Mouse (Mus musculus): ENCODE measurements around the gene Slc35f4. TPM values are rescaled to one million over a fixed set of nuclear protein-coding genes. Genes with fewer than 3 reads are reported as not detected.

The Slc35f4 gene
- polyA plus RNA-seq, 1 experiment: not detected

- TF ChIP-seq TAL1 (IDR thresholded peaks at IDR 0.05; ENCODE audit: low read length) (no peak), GATA1 (IDR thresholded peaks at IDR 0.05; ENCODE audit: low read length) (no peak)
- H3K4me3 ChIP-seq (replicated peaks): no peak overlapping the region
- H3K36me3 ChIP-seq (ENCODE audit: control insufficient read depth): no peaks in the 10 kb centered on the region
- H3K27me3 ChIP-seq (ENCODE audit: control insufficient read depth): no peaks in the 10 kb centered on the region
- no peaks in the 10 kb centered on the region for H3K4me1 ChIP-seq (ENCODE audit: control insufficient read depth)
- H3K9me3 ChIP-seq (ENCODE audit: control insufficient read depth, low read length): peaks cover 2% of the 10 kb centered on the region; the same call in 1 of the 2 replicates
Observed at GRCm38 (mm10) chr14:49265286-49266002, 260.4 kb downstream of the Slc35f4 start.
